Comparison of ENCODE assay signal across 8 mouse cellular contexts in the genomic region with DNA sequence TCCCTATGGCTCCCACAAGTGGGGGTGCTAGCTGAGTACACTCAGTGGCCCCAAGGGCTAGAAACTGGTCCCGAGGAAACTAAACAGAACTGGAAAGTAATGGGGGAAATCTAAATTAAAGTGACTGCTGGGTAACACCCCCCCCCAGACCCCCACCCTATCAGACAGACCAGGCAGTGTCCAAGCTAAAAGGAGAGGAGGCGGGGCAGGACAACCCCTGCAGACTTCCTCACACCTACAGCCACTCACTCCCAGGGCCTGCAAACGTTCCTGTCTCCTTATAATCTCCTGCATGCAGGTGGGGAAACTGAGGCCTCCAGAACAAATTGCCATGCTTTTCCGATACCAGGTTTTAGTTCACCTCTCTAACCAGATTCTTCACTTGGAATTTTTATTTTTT. TPM values are rescaled to one million over a fixed set of nuclear protein-coding genes. Genes with fewer than 3 reads are reported as not detected.
DNase-seq lines count a peak whose midpoint lies in the region; ATAC-seq and TF ChIP-seq lines count a peak whose summit lies in the region.

No protein-coding gene starts in this region.

- DNase-seq in heart, adult 2 months: no peak
- no peak for DNase-seq in heart, adult 18-20 months
- DNase-seq in forebrain, postnatal 0 days: no peak
- DNase-seq in lung, postnatal 10 days: peak; percentile 28
- no peak for DNase-seq in Muller cell, postnatal 12 days (ENCODE audit: inconsistent ontology term)
- no peak for DNase-seq in layer of hippocampus, postnatal 36 days

- peaks cover 12% of the 10 kb centered on the region; the same call in 1 of the 2 replicates for H3K36me3 ChIP-seq in heart, adult 2 months (ENCODE audit: control insufficient read depth, insufficient read depth, low read length)
- H3K36me3 ChIP-seq in ES-Bruce4 (ENCODE audit: control insufficient read depth, insufficient read depth, low read length, poor library complexity, severe bottlenecking): no peaks in the 10 kb centered on the region
- H3K36me3 ChIP-seq in forebrain, postnatal 0 days (ENCODE audit: insufficient read depth): no peaks in the 10 kb centered on the region

- H3K27ac ChIP-seq in heart, adult 2 months: peak overlapping the region; percentile 99
- H3K27ac ChIP-seq in ES-Bruce4 (ENCODE audit: insufficient read depth, low read length): no peak overlapping the region
- no peak overlapping the region for H3K27ac ChIP-seq in forebrain, postnatal 0 days (ENCODE audit: low read depth, low read length)

- WGBS in heart, adult 2 months: 25% methylated on average over 4 of the region's 4 CpGs
- WGBS in forebrain, postnatal 0 days: 13% methylated on average over 4 of the region's 4 CpGs

- peaks cover 2% of the 10 kb centered on the region; the same call in 1 of the 2 replicates for H3K79me2 ChIP-seq in heart, adult 2 months (replicated peaks; ENCODE audit: control insufficient read depth, insufficient read depth, low read length)

- no peak for TF ChIP-seq CTCF in heart, adult 2 months (IDR thresholded peaks at IDR 0.05)
- no peak for TF ChIP-seq CTCF in ES-Bruce4 (IDR thresholded peaks at IDR 0.05; ENCODE audit: low read depth, low read length)
- TF ChIP-seq CTCF in forebrain, postnatal 0 days (IDR thresholded peaks at IDR 0.05; ENCODE audit: low read depth): no peak

- TF ChIP-seq POLR2A in heart, adult 2 months (IDR thresholded peaks at IDR 0.05; ENCODE audit: insufficient read depth, low read depth, low read length): no peak
- TF ChIP-seq POLR2A in ES-Bruce4 (IDR thresholded peaks at IDR 0.05; ENCODE audit: insufficient read depth, low read length): no peak

- intact Hi-C loops in heart, adult 2 months (cut with DNase I): loop anchor here (5.0 to 10.0 kb wide), 5 partner anchors 75 to 467 kb away; a partner anchor contains a TSS

- ATAC-seq in forebrain, postnatal 0 days: no peak
- ATAC-seq in erythroid progenitor cell, adult 5-6 weeks (replicated peaks; ENCODE audit: low FRiP score, poor library complexity, severe bottlenecking): no peak

- H3K4me1 ChIP-seq in heart, adult 2 months (ENCODE audit: control insufficient read depth, insufficient read depth, low read length): peaks cover 15% of the 10 kb centered on the region
- no peaks in the 10 kb centered on the region for H3K4me1 ChIP-seq in ES-Bruce4 (ENCODE audit: control insufficient read depth, insufficient read depth, low read length)
- peaks cover 18% of the 10 kb centered on the region for H3K4me1 ChIP-seq in forebrain, postnatal 0 days (ENCODE audit: insufficient read depth)

- H3K27me3 ChIP-seq in heart, adult 2 months (ENCODE audit: control insufficient read depth, insufficient read depth, low read length): no peaks in the 10 kb centered on the region
- H3K27me3 ChIP-seq in ES-Bruce4 (ENCODE audit: control insufficient read depth, insufficient read depth, low read length, poor library complexity, severe bottlenecking): no peaks in the 10 kb centered on the region
- no peaks in the 10 kb centered on the region for H3K27me3 ChIP-seq in forebrain, postnatal 0 days (ENCODE audit: insufficient read depth, low read length)

- no peak for TF ChIP-seq EP300 in heart, adult 2 months (IDR thresholded peaks at IDR 0.05; ENCODE audit: insufficient read depth, low read depth, low read length)
- TF ChIP-seq EP300 in ES-Bruce4 (IDR thresholded peaks at IDR 0.05; ENCODE audit: insufficient read depth, low read depth, low read length): no peak

- H3K9me3 ChIP-seq in ES-Bruce4 (replicated peaks; ENCODE audit: control insufficient read depth, insufficient read depth, low read length, poor library complexity, severe bottlenecking): no peaks in the 10 kb centered on the region
- no peaks in the 10 kb centered on the region for H3K9me3 ChIP-seq in forebrain, postnatal 0 days (ENCODE audit: low read length)

- H3K4me3 ChIP-seq in heart, adult 2 months: peak overlapping the region; percentile 94
- H3K4me3 ChIP-seq in ES-Bruce4 (ENCODE audit: low read depth, low read length): peak overlapping the region; percentile 46
- peak overlapping the region; percentile 82 for H3K4me3 ChIP-seq in forebrain, postnatal 0 days (ENCODE audit: low read depth, low read length)

- H3K9ac ChIP-seq in heart, adult 2 months (ENCODE audit: low read depth, low read length): peak overlapping the region; percentile 23; the same call in 1 of the 2 replicates
- peak overlapping the region; percentile 92 for H3K9ac ChIP-seq in ES-Bruce4 (ENCODE audit: low read depth, poor library complexity, severe bottlenecking)
- H3K9ac ChIP-seq in forebrain, postnatal 0 days: peak overlapping the region; percentile 90

- peak overlapping the region; percentile 93 for H3K4me2 ChIP-seq in forebrain, postnatal 0 days (ENCODE audit: low read depth)

RNA-seq across cellular contexts. Expression of a gene that starts 0.9 kb away (rescaled TPM):
- total RNA-seq in heart, adult 2 months (2021): 10 to 100 TPM; 35.8 to 37.1 TPM
- polyA plus RNA-seq in heart, adult 2 months (2012; rRNA removed): 6.4 and 15.8 TPM in 2 replicates
- 10 to 100 TPM; 34.8 to 38.2 TPM for total RNA-seq in heart, adult 18-20 months (2021)
- 46.3 and 52.4 TPM in 2 replicates for polyA plus RNA-seq in ES-Bruce4 (2011; ENCODE audit: insufficient read depth, insufficient read length, low read depth, missing spikeins)
- total RNA-seq in forebrain, postnatal 0 days (2014; rRNA removed): 62.0 and 65.9 TPM in 2 replicates
- polyA plus RNA-seq in forebrain, postnatal 0 days (2015; fragmentation: Nextera tagmentation; extraction: Ambion mirVana): 34.5 and 37.6 TPM in 2 replicates
- 70.6 and 141 TPM in 2 replicates for total RNA-seq in erythroid progenitor cell, adult 5-6 weeks (2015; ENCODE audit: low replicate concordance)
- total RNA-seq in erythroid progenitor cell, adult 5-6 weeks (2017; ENCODE audit: low replicate concordance): 47.2 and 73.0 TPM in 2 replicates
- total RNA-seq in layer of hippocampus, postnatal 36 days (2021): 100 to 1,000 TPM; 129 to 137 TPM

Comparison
In these comparisons a context has a peak if more than half of its experiments do, and no peak if none do; other contexts are left out.
1. H3K9ac ChIP-seq: peak in every context shown above with its lines; median percentile 92 in ES-Bruce4; 90 in forebrain, postnatal 0 days; 23 in heart, adult 2 months.